Comparison of ENCODE assay signal across 46 mouse cellular contexts in the genomic region with DNA sequence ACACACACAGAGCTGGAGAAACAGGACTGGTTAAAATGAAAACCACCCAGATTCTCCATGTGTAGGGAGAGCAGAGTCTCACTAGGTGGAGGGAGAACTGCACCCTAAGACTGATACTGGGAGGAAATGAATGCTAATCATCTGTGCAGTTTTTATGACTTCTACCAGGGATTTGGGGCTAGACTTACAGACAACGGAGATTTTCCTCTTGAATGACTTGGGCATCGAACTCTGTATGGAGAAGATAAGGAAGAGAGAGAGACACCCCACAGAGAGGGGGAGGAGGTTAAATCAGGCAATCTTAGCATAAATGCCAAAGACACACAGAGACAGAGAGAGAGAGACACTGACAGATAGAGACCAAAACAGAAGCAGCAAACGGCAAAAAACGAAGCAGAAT. TPM values are rescaled to one million over a fixed set of nuclear protein-coding genes. Genes with fewer than 3 reads are reported as not detected.
"Had no signal": no experiment of that assay in that cellular context is flagged by ENCODE, and none has a peak within 500 bp of the region (broad histone marks: within the 10 kb centered on the region; RNA-seq: fewer than 3 reads in every experiment).

No protein-coding gene starts in this region.

- H3K4me2 ChIP-seq: limb, embryonic 12.5 days; limb, embryonic 13.5 days; limb, embryonic 15.5 days; liver, embryonic 11.5 days; liver, embryonic 12.5 days; liver, embryonic 13.5 days; liver, embryonic 15.5 days; lung, embryonic 14.5 days; lung, embryonic 15.5 days; midbrain, embryonic 11.5 days; midbrain, embryonic 12.5 days had no signal

- H3K9me3 ChIP-seq: limb, embryonic 10.5 days; limb, embryonic 12.5 days; limb, embryonic 13.5 days; limb, embryonic 15.5 days; liver, embryonic 12.5 days; liver, embryonic 13.5 days; liver, embryonic 15.5 days; lung, embryonic 15.5 days; megakaryocyte, embryonic 14.5 days; midbrain, embryonic 10.5 days; midbrain, embryonic 12.5 days; midbrain, embryonic 13.5 days; midbrain, embryonic 15.5 days had no signal

- H3K4me3 ChIP-seq: left cerebral cortex, adult 2 months; limb, embryonic 10.5 days; limb, embryonic 12.5 days; limb, embryonic 13.5 days; limb, embryonic 15.5 days; liver, embryonic 12.5 days; liver, embryonic 13.5 days; liver, embryonic 15.5 days; lung, embryonic 15.5 days; megakaryocyte, embryonic 14.5 days; midbrain, embryonic 10.5 days; midbrain, embryonic 12.5 days; midbrain, embryonic 13.5 days; midbrain, embryonic 15.5 days; myocyte had no signal

- H3K27me3 ChIP-seq: limb, embryonic 12.5 days; limb, embryonic 13.5 days; limb, embryonic 15.5 days; liver, embryonic 12.5 days; liver, embryonic 13.5 days; liver, embryonic 15.5 days; lung, embryonic 15.5 days; megakaryocyte, embryonic 14.5 days; midbrain, embryonic 12.5 days; midbrain, embryonic 13.5 days; midbrain, embryonic 15.5 days had no signal

- H3K9ac ChIP-seq: limb, embryonic 13.5 days; limb, embryonic 15.5 days; liver, embryonic 12.5 days; liver, embryonic 13.5 days; liver, embryonic 14.5 days; liver, embryonic 15.5 days; lung, embryonic 14.5 days; lung, embryonic 15.5 days; midbrain, embryonic 12.5 days; midbrain, embryonic 13.5 days had no signal

- ATAC-seq: liver, embryonic 12.5 days; lung, postnatal 0 days; midbrain, embryonic 13.5 days; midbrain, embryonic 15.5 days; midbrain, embryonic 16.5 days had no signal

- DNase-seq: left cerebral cortex, postnatal 4 days; liver; liver, embryonic 13.5 days; lung, adult 18-20 months; lung, adult 2 months; lung, postnatal 10 days; lung, postnatal 14 days; lung, postnatal 36 days; lung, postnatal 4 days; midbrain, embryonic 14.5 days had no signal

- H3K27ac ChIP-seq: left cerebral cortex, adult 2 months; limb, embryonic 10.5 days; limb, embryonic 12.5 days; limb, embryonic 13.5 days; limb, embryonic 15.5 days; liver, embryonic 12.5 days; liver, embryonic 13.5 days; liver, embryonic 14.5 days; liver, embryonic 15.5 days; lung, embryonic 15.5 days; macrophage; midbrain, embryonic 10.5 days; midbrain, embryonic 12.5 days; midbrain, embryonic 13.5 days; midbrain, embryonic 15.5 days had no signal

RNA-seq across cellular contexts. Expression of gene Gm17606, which starts 7.1 kb away (rescaled TPM):
- total RNA-seq: left cerebral cortex, adult 2 months; left cerebral cortex, adult 8-10 months; left cerebral cortex, postnatal 10 days; left cerebral cortex, postnatal 14 days; left cerebral cortex, postnatal 25 days; left cerebral cortex, postnatal 36 days; left cerebral cortex, postnatal 4 days; liver, adult 2 months; megakaryocyte, adult 5-6 weeks; megakaryocyte-erythroid progenitor cell, adult 5-6 weeks; midbrain, postnatal 0 days; monocyte, adult 5-6 weeks had no signal
- polyA plus RNA-seq: limb, embryonic 10.5 days; limb, embryonic 11.5 days; limb, embryonic 12.5 days; limb, embryonic 13.5 days; limb, embryonic 14.5 days; liver, adult 2 months; liver, embryonic 11.5 days; liver, embryonic 12.5 days; liver, embryonic 13.5 days; liver, embryonic 14.5 days; liver, embryonic 15.5 days; liver, embryonic 16.5 days; lung, adult 2 months; lung, embryonic 14.5 days; lung, embryonic 15.5 days; lung, embryonic 16.5 days; lung, postnatal 0 days; macrophage; midbrain, embryonic 10.5 days; midbrain, embryonic 11.5 days; midbrain, embryonic 12.5 days; midbrain, embryonic 13.5 days; midbrain, embryonic 14.5 days; midbrain, embryonic 15.5 days; midbrain, embryonic 16.5 days; midbrain, postnatal 0 days; myocyte; neural tube, embryonic 11.5 days had no signal

RNA-seq across cellular contexts. Expression of gene Psmb11, which starts 26.7 kb away (rescaled TPM):
- total RNA-seq: left cerebral cortex, adult 2 months; left cerebral cortex, postnatal 10 days; left cerebral cortex, postnatal 4 days; liver, adult 2 months; megakaryocyte, adult 5-6 weeks; megakaryocyte-erythroid progenitor cell, adult 5-6 weeks; midbrain, postnatal 0 days; monocyte, adult 5-6 weeks had no signal
- polyA plus RNA-seq: limb, embryonic 15.5 days; liver, adult 2 months; liver, embryonic 11.5 days; liver, embryonic 12.5 days; liver, embryonic 13.5 days; liver, embryonic 15.5 days; liver, embryonic 16.5 days; lung, adult 2 months; lung, embryonic 14.5 days; macrophage; midbrain, embryonic 11.5 days; midbrain, embryonic 12.5 days; midbrain, embryonic 13.5 days; midbrain, embryonic 14.5 days; midbrain, embryonic 15.5 days; midbrain, embryonic 16.5 days; midbrain, postnatal 0 days; myocyte had no signal
